Mouse (Mus musculus) gastrocnemius, postnatal 14 days (tissue): Measurements from ENCODE around the gene Mab21l1. TPM values are rescaled to one million over a fixed set of nuclear protein-coding genes. Genes with fewer than 3 reads are reported as not detected.

Source experiments
- DNase-seq: peaks from one replicate; pipeline ENCODE4 v3.0.0; 2021; ENCODE audit warnings: mixed read lengths
- intact Hi-C: fragments of 180-260 bp; cut with DNase I; formaldehyde crosslinking; loops from one replicate; pipeline ENCODE4 v1.15.1; 2025; ENCODE audit warnings: low total_unique reads
- long read RNA-seq, 2 experiments: library from polyadenylated mRNA; stranded (forward); transcript quantifications; one replicate each; pipeline ENCODE4 v2.0.0; 2021
- total RNA-seq, 2 experiments: library from RNA; stranded (reverse); gene quantifications; 2 replicates each; pipeline ENCODE4 v1.2.3; 2021

Mab21l1 gene
- 1 to 10 TPM; 1.8 to 2.2 TPM for total RNA-seq
- long read RNA-seq, experiment 1, partial matches to known transcripts = 0 of 1 reads
- long read RNA-seq, experiment 1, other reads (novel, unspliced or antisense) = 0 of 1 reads
- long read RNA-seq, experiment 2, partial matches to known transcripts = 0 of 2 reads
- long read RNA-seq, experiment 2, other reads (novel, unspliced or antisense) = 0 of 2 reads

GRCm38 (mm10) chr3:55782056-55782687 lies at the start of gene Mab21l1:
TSS of gene Mab21l1 (plus strand) at chr3:55782510.
- intact Hi-C loops = no loop called here
- peak; percentile 85 for DNase-seq

DNA sequence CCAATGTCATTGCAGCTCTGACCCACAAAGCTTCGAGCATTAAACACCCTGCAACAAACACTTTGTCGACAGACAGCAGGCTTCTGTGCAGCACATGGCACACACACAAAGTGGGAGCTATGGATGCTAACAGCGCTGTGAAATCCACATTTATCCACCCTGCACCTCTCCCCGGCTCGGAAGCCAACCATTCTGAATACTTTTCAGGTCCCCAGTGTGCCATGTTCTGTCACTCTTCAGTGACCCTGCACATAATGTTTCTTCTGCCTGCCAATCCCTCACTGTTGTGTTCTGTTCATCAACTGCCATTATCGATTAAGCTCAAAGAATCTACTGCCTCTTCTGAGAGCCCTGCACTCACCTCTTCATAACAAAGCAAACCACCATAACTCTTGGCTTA lies 48.6 kb upstream of the Mab21l1 start:
- DNase-seq = no peak
- intact Hi-C loops = no loop called here

DNA sequence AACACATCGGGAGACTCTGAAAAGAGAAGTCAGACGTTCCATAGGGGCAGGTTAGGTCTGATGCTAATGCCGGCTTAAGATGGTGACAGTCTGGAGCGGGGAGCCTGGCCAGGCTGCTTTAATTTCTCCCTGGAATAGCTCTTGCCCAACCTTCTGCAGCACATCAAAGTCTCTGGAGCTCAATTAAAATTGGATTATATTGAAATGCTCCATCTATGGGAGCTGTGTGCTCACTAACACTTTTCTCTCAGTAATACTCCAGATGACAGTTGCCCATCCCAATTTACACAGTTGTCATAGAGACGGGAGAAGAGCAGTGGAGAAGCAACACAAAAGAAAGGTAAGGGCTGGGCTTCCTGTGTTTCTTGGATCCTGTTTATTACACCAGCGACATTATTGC lies 40.9 kb upstream of the Mab21l1 start:
- DNase-seq = no peak
- intact Hi-C loops = no loop called here

DNA sequence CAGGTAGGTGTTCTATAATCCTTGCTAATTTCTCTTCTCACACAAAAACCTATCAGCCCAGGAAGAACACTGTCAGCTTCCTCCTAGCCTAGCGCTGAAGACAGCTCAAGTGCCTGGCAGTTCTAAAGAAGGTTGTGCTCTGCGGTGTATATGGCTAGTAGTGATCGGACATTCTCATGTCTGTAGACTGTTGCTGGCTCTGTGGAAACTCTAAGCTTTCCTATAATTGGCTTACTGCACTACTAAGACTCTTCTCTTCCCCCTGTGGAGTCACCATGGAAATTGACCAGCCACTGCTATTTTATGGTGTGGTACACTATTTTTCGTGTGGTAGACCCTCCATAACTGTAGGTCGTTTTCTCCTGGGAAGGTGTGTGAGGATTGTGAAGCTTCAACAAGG lies 40.1 kb upstream of the Mab21l1 start:
- intact Hi-C loops = no loop called here
- no peak for DNase-seq

GRCm38 (mm10) chr3:55742654-55743053 lies 39.7 kb upstream of the Mab21l1 start:
- no peak for DNase-seq
- intact Hi-C loops = no loop called here

GRCm38 (mm10) chr3:55743885-55744284 lies 38.4 kb upstream of the Mab21l1 start:
- DNase-seq = no peak
- intact Hi-C loops = no loop called here

- intact Hi-C loops = loop anchor here (10.0 kb wide), 1 partner anchor 226 kb away; no protein-coding TSS in a partner anchor
- no peak for DNase-seq
These were observed 31.8 kb upstream of the Mab21l1 start for GRCm38 (mm10) chr3:55750445-55751065.

DNA sequence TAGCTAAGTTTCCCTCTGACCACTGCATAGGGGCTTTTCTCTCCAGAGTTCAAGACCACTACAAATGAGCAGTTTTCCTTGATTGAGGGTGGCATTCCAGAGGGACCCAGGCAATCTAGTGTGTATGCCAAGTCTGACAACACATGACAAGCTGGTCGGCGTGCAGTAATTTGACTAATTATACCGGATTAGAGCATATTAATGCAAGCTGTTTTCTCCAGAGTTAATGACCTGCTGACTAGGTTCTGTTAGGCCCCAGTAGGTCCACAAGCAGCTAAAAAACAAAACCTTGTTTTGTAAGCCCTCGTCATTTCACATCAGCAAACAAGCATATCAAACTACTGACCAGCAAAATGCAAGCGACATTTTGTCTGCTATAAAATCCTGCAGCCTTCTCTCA lies 30.9 kb upstream of the Mab21l1 start:
- no peak for DNase-seq
- intact Hi-C loops = loop anchor here (10.0 kb wide), 1 partner anchor 227 kb away; no protein-coding TSS in a partner anchor

DNA sequence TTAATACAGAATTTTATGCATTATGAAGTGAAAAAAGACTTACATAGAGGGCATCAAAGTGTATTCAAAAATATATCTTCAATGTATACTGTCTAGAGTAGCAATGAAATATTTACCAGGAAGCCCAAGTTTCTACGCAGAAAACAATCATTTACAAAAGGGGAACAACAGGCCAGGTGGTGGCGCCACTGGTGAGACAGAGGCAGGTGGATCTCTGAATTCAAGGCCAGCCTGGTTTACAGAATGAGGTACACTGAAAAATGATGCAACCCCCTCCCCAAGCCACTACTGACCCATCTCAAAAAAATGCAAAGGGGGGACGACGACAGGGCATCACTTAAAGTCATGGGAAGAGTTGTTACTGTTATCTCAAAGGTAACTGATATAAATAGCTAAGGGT lies 29.8 kb upstream of the Mab21l1 start:
- DNase-seq = no peak
- intact Hi-C loops = loop anchor here (10.0 kb wide), 1 partner anchor 228 kb away; no protein-coding TSS in a partner anchor

DNA sequence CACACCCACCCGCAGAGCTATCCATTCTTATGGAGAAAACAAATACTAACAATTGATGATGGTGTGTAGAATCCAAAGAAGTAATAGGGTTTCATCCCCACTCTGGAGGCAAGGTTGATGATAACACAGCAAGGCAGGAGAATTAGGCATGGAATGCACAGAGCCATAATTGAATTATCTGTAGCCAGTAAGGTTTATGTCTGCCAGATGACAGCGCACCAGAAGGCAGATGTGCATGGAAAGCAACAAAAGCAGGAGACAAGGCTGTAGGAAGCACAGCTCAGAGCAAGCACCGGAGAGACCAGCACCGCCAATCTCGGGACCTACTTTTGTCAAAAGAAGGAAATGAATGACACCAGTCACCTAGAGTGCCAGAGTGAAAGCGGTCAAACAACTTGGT lies 28.4 kb upstream of the Mab21l1 start:
- intact Hi-C loops = loop anchor here (10.0 kb wide), 1 partner anchor 229 kb away; no protein-coding TSS in a partner anchor
- no peak for DNase-seq

DNA sequence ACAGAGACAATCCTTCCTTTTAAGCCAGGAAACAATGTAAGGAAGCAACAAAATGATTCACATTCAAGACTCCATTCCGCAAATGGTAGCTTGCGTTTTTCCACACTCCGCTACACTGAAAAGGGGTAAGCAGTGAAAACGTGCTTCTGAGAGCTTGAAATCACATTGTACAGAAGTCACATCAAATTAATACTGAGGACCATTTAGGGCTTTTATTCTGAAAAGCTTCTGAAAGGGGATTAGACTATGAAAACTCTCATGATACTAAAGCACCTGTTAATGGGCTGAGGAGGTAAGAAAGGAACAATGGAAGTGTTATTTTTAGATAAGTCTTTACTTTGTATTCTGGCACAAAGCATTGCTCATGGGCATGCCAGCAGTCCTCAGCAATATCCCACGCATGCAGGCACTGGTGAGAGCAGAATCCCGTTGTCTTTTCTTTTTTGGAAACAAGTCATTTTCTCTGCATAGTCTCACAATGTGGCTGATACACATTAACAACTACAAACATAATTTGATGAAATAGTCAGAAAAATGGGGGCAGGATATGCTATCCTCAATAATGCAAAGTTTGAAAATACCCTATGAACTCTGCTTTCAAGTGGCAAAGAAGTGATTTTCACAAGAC lies 27.2 kb upstream of the Mab21l1 start:
- intact Hi-C loops = loop anchor here (10.0 kb wide), 1 partner anchor 230 kb away; no protein-coding TSS in a partner anchor
- no peak for DNase-seq

DNA sequence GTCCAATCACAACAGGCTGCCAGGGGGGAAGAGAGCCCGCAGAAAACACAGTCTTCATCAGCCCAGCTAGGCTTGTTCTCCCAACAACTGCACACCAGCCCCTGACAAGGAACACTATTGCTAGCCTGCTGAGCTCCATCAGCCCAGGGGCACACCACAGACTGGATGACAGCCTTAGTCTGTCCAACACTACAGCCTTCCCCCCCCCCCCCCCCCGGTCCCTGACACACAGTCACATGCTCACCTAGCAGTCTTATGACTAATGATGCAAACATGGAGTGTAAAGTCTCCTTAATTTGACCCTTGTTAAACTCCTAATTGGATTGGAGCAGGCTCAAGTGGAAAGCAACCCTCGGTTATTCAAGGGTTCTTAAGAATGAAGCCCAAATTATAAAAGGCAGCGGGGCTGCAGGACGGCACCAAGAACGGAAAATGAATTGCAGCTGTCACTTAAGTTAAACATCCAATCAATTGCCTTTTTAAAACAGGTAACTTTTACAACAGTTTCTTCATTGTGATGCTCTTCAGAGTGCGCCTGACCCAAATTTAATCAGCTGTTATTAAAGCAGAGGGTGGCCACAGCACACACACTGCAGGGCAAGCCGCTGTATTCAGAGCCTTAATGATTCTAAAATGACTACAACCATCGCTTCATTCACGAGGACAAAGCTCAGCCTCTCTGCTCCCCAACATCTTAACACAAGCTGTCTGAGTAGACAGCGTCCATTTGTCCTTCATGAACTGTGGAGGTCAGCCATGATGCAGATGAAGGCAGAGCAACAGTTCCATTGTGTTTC lies 26.3 kb upstream of the Mab21l1 start:
- DNase-seq = no peak
- intact Hi-C loops = loop anchor here (10.0 kb wide), 1 partner anchor 231 kb away; no protein-coding TSS in a partner anchor

GRCm38 (mm10) chr3:55756602-55757190 lies 25.6 kb upstream of the Mab21l1 start:
- no peak for DNase-seq
- intact Hi-C loops = loop anchor here (10.0 kb wide), 1 partner anchor 232 kb away; no protein-coding TSS in a partner anchor

DNA sequence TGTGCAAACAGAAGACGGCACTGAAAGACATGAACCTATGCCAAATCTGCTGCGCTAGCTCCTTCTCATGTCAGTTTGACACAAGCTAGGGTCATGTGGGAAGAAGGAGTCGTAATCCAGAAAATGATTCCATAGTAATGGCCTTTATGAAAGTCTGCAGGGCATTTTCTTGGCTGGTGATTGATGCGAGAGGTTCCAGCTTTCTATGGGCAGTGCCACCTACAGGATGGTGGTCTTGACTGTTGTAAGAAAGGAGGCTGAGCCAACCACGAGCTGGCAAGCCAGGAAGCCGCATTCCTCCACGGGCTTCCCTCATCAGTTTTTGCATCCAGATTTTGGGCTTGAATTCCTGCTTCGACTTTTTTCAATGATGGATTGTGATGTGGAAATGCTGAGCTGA lies 24.0 kb upstream of the Mab21l1 start:
- DNase-seq = peak; percentile 12

DNA sequence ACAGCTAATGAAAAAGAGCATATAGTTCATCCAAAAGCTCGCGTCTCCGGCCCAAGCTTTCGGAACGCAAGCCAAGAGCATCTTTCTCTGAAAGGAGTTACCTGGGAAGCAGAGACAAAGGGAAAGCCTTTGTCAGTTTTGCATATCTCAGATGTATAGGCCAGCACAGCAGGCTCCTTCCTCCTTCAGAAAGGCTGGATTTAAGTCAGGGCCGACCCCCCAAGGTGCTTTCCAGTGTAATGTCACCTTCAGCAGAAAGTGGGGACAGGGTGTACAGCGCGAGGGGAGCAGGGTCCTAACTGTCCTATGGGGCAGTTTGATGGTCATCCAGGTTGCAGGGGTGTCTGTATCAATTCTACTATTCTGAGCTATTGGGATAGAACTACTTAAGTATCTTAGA lies 18.7 kb upstream of the Mab21l1 start:
- intact Hi-C loops = no loop called here

More for the DNA sequence above, 24.0 kb upstream of the Mab21l1 start:
- intact Hi-C loops = loop anchor here (10.0 kb wide), 1 partner anchor 233 kb away; no protein-coding TSS in a partner anchor

GRCm38 (mm10) chr3:55768654-55769053 lies 13.7 kb upstream of the Mab21l1 start:
- intact Hi-C loops = no loop called here
- DNase-seq = no peak

More for the DNA sequence above, 18.7 kb upstream of the Mab21l1 start:
- DNase-seq = no peak

DNA sequence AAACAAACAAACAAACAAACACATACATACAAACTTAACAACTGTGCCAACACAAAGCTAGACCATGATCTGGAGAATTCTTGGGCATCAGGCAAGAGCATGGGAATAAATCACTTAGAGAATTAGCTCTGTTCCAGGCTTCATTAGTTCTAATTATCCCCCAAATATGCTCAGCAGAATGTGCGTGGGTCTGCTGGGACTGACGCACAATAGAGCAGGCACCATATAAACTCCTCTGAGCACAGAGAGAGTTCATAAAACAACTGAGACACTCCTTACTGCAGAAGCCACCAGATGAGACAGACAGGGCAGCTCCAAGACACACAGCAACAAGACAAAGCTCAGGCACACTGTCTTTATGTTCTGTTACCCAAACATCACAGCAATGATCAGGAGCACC lies 13.0 kb upstream of the Mab21l1 start:
- intact Hi-C loops = no loop called here
- DNase-seq = no peak

- intact Hi-C loops = no loop called here
- DNase-seq = peak; percentile 25
These were observed 8.1 kb upstream of the Mab21l1 start for GRCm38 (mm10) chr3:55774203-55774602.

DNA sequence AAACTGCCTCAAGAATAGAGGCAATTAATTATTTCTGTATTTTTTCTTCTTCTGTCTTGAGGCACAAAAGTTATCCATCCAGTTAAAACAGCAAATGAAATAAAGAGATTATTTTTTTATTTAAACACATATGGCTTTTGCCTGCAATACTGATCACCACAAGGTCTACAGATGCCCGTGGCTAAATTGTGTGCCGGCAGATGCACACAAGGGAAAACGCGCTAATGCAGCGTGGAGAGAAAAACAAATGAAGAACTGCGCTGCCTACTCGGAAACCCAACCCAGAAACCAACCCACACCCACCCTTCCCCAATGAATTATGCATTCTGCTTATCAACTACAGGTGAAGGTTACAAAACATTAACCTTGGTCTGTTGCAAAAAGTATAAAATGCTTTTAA lies 7.1 kb upstream of the Mab21l1 start:
- intact Hi-C loops = no loop called here
- DNase-seq = no peak
